Mouse (Mus musculus) neutrophil, adult 5-6 weeks (primary cell): ENCODE measurements at regions not wholly inside any gene's neighbourhood (a gene's known extent, or its start where the extent isn't known, plus 50 kb on each side); places are given as distances from the start of the nearest gene placed in this dataset.

Experiments
- ATAC-seq: fragments of 151-379, 151-347 bp; 2 replicates; pipeline ENCODE4 v1.8.0; 2017; ENCODE audit warnings: mild to moderate bottlenecking, moderate TSS enrichment; ENCODE audit not compliant: insufficient number of reproducible peaks, poor library complexity, low FRiP score, severe bottlenecking; ENCODE audit errors: extremely low read depth

DNA sequence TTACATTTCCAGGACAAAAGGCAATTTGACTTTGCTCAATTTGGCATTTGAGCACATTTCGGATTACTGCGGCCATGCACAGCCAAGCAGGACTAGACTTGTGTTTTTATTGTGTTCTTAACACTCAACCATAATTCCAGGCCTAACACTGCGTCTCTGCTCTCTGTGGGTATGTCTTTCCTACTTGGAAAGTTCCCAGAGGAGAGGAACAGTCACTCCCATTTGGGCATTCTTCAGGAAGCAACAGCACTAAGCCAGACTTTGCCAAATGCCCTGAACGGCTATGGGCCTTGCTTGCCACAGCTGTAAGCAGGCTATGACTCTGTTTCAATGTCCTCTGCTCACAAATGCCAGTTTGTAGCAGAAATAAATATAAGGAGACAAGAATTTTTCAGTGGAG is 56.5 kb upstream of the Pdk3 start:
- ATAC-seq = no peak

GRCm38 (mm10) chrX:93888966-93889365 is 57.0 kb upstream of the Pdk3 start:
- ATAC-seq = no peak

DNA sequence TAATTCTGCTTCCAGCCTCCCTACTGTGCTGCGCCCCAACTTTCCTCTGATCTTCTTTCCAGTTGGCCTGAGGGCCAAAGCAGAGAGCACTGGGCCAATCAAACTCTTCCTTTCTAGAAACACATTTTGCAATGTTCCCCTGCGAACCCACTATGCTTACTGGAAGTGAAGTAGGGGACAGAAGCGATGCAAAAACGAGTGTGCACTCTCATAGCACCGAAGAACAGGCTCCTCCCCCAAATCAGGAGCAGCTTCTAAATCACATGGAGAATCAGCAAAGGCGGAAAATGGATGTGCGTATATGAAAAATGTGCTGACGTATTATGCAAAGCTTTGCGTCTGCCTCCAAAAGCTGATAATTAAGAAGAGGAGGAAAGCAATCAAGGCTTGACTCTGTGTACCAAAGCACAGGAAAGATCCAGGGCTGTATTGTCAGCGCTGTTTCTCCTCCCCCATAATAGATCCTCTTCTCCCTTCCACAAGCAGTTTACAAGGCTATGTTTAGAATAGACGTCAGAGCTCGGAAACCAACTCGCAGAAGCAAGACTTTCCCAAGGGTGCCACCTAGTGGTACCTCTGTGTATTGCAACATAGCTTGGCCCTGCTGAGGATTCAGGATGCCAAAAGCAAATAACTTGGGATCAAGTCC is 57.5 kb upstream of the Pdk3 start:
- peak; percentile 78 for ATAC-seq

DNA sequence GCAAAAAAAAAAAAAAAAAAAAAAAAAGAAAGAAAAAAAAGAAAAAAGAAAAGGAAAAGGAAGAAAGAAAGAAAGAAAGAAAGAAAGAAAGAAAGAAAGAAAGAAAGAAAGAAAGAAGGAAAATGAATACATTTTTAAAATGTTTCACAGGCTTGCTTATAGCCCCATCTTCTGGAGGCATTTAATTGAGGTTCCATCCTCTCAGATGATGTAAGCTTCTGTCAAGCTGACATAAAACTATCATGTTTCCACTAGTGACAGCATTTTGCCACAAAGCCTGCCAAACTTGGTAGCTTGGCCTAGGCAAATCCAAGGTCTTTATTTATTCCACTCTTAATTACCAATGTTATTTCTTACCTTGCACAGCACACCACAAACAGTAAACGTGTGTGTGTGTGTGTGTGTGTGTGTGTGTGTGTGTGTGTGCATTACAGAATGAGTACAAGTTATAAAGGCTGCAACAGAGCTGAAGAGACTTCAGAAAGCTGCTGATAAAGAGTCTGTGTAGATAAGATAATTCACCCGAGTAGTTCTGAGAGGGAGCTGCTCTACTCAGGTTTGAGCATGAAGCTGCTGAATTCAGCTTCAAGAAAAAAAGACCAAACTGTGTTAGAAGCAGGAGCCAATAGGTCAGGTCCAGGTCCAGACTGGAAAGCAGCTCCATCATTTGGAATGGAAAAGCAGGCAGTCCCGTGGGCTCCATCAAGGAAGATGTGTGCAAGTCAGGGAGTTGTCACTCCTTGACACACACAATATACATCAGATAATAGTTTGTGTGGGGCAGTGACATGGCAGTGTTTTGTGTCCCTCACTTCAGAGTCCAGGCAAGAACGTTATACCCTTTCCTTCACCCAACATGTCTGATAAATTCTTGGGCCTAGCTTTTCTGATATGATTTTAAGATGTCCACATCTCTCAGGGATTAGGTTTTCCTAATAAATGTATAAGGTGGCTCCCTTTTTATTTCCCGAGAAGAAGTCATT is 65.1 kb upstream of the Pdk3 start:
- no peak for ATAC-seq

GRCm38 (mm10) chrX:93903209-93903608 is 65.2 kb upstream of the AU015836 start:
- no peak for ATAC-seq

DNA sequence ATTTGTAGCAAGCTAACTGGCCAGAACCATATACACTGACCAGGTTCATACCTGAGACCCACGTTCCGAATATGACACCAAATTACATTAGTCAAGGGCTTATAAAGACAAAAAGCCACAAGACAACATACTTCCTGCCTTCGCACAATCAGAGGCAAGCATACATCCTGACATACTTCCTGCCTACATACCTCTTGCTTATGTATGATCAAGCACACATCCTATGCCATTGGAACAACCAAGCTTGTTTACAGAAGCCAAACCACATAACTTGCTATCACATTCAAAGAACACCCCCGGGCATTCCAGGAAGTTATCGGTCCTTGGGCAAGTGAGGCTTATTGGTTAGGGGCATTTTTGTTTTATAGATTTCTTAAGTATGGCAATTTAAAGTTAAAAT is 62.9 kb upstream of the AU015836 start:
- ATAC-seq = no peak

GRCm38 (mm10) chrX:93911087-93911840 is 57.2 kb upstream of the AU015836 start:
- ATAC-seq = 0 out of 2 replicates have a peak, but pooled peaks have one; percentile 46

GRCm38 (mm10) chrX:93915548-93915947 is 52.9 kb upstream of the AU015836 start:
- ATAC-seq = no peak

- ATAC-seq = peak; percentile 48; the same call in 1 of the 2 replicates
These were observed 51.1 kb upstream of the AU015836 start for GRCm38 (mm10) chrX:93917367-93917766.
